Mouse (Mus musculus) adrenal gland, adult 2 months (tissue): Measurements from ENCODE around the gene Prpf3. TPM values are rescaled to one million over a fixed set of nuclear protein-coding genes. Genes with fewer than 3 reads are reported as not detected.
"Not testable (repeated sequence)": the region's sequence is repeated elsewhere in the genome, so short reads cannot be mapped to it uniquely, and the experiment has no call there.

Experiments
- DNase-seq: peaks from one replicate; pipeline ENCODE4 v3.0.0; 2021
- polyA plus RNA-seq: library from polyadenylated mRNA; depleted of rRNA; stranded (reverse); fragments of >200 nt; gene quantifications from 2 replicates; pipeline ENCODE4 v1.2.3, GENCODE M21; 2012; rRNA removed
- total RNA-seq, 2 experiments: library from RNA; stranded (reverse); gene quantifications; 2 replicates each; pipeline ENCODE4 v1.2.3; 2021

Prpf3 gene
- total and polyA plus RNA-seq, 3 experiments, result 5.6 to 35.1 (median 30.0) TPM

GRCm38 (mm10) chr3:95820046-95821010 is 35.4 kb downstream of the Prpf3 start:
- DNase-seq, result no peak

GRCm38 (mm10) chr3:95819351-95819985 is 36.2 kb downstream of the Prpf3 start:
- DNase-seq, result peak; percentile 99

- DNase-seq, result peak; percentile 89
These were observed 37.0 kb downstream of the Prpf3 start, which contains the start of gene Rprd2 for GRCm38 (mm10) chr3:95818571-95819288. Rprd2 (minus strand) TSS chr3:95818863.

- DNase-seq, result peak; percentile 74
These were observed 37.6 kb downstream of the Prpf3 start for GRCm38 (mm10) chr3:95818026-95818511.

GRCm38 (mm10) chr3:95816681-95817080 is 39.0 kb downstream of the Prpf3 start:
- no peak for DNase-seq

GRCm38 (mm10) chr3:95808384-95808783 is 47.3 kb downstream of the Prpf3 start:
- no peak for DNase-seq

GRCm38 (mm10) chr3:95807630-95808029 is 48.1 kb downstream of the Prpf3 start:
- DNase-seq, result not testable (repeated sequence)

- no peak for DNase-seq
These were observed 49.0 kb downstream of the Prpf3 start for GRCm38 (mm10) chr3:95806677-95807076.

- no peak for DNase-seq
These were observed 51.8 kb downstream of the Prpf3 start for GRCm38 (mm10) chr3:95803851-95804250.

- no peak for DNase-seq
These were observed 56.9 kb downstream of the Prpf3 start for GRCm38 (mm10) chr3:95798756-95799155.

GRCm38 (mm10) chr3:95794299-95794698 is 61.4 kb downstream of the Prpf3 start:
- no peak for DNase-seq

- DNase-seq, result no peak
These were observed 62.0 kb downstream of the Prpf3 start for GRCm38 (mm10) chr3:95793662-95794061.

GRCm38 (mm10) chr3:95785501-95785900 is 70.2 kb downstream of the Prpf3 start:
- no peak for DNase-seq

Other genes starting within 250 kb of the Prpf3 start
- 100 to 1,000 TPM in 1 of 2 experiments, 10 to 100 TPM in 1; 82.5 to 104 TPM for gene Ensa, start 230.9 kb downstream of the Prpf3 start, total RNA-seq
- 7.2 and 9.0 TPM in 2 replicates for gene Ensa, start 230.9 kb downstream of the Prpf3 start, polyA plus RNA-seq
- gene Mcl1, start 197.1 kb downstream of the Prpf3 start, total RNA-seq, result 100 to 1,000 TPM; 152 to 159 TPM
- 272 and 291 TPM in 2 replicates for gene Mcl1, start 197.1 kb downstream of the Prpf3 start, polyA plus RNA-seq
- gene Adamtsl4, start 168.0 kb downstream of the Prpf3 start, total RNA-seq, result 1 to 10 TPM; 6.0 to 8.8 TPM
- 11.0 and 17.4 TPM in 2 replicates for gene Adamtsl4, start 168.0 kb downstream of the Prpf3 start, polyA plus RNA-seq
- 100 to 1,000 TPM; 716 to 736 TPM for gene Ecm1, start 116.3 kb downstream of the Prpf3 start, total RNA-seq
- 917 and 1,104 TPM in 2 replicates for gene Ecm1, start 116.3 kb downstream of the Prpf3 start, polyA plus RNA-seq
- gene Tars2, start 95.7 kb downstream of the Prpf3 start, total RNA-seq, result 10 to 100 TPM; 49.6 to 50.3 TPM
- gene Tars2, start 95.7 kb downstream of the Prpf3 start, polyA plus RNA-seq, result 39.6 and 50.2 TPM in 2 replicates
- gene Rprd2, start 37.0 kb downstream of the Prpf3 start, total RNA-seq, result 10 to 100 TPM; 46.4 to 59.6 TPM
- 6.3 and 8.1 TPM in 2 replicates for gene Rprd2, start 37.0 kb downstream of the Prpf3 start, polyA plus RNA-seq
- 100 to 1,000 TPM; 309 to 364 TPM for gene Mrps21, start 15.6 kb upstream of the Prpf3 start, total RNA-seq
- 12.3 and 13.0 TPM in 2 replicates for gene Mrps21, start 15.6 kb upstream of the Prpf3 start, polyA plus RNA-seq
- 1 to 10 TPM; 1.6 to 1.9 TPM for gene Ciart, start 26.4 kb upstream of the Prpf3 start, total RNA-seq
- 2.4 and 4.0 TPM in 2 replicates for gene Ciart, start 26.4 kb upstream of the Prpf3 start, polyA plus RNA-seq
- 10 to 100 TPM; 13.0 to 15.2 TPM for gene BC028528, start 36.1 kb upstream of the Prpf3 start, total RNA-seq
- gene BC028528, start 36.1 kb upstream of the Prpf3 start, polyA plus RNA-seq, result 1.8 TPM in 2 replicates
- 100 to 1,000 TPM in 1 of 2 experiments, 10 to 100 TPM in 1; 76.0 to 135 TPM for gene Aph1a, start 38.1 kb upstream of the Prpf3 start, total RNA-seq
- 789 and 930 TPM in 2 replicates for gene Aph1a, start 38.1 kb upstream of the Prpf3 start, polyA plus RNA-seq
- gene Car14, start 48.8 kb upstream of the Prpf3 start, total RNA-seq, result 1 to 10 TPM; 1.7 to 7.3 TPM
- 1.0 and 1.2 TPM in 2 replicates for gene Car14, start 48.8 kb upstream of the Prpf3 start, polyA plus RNA-seq
- gene Anp32e, start 73.4 kb upstream of the Prpf3 start, total RNA-seq, result 10 to 100 TPM; 81.0 to 98.6 TPM
- 5.8 and 7.4 TPM in 2 replicates for gene Anp32e, start 73.4 kb upstream of the Prpf3 start, polyA plus RNA-seq
- 10 to 100 TPM; 12.9 to 24.7 TPM for gene Plekho1, start 140.1 kb upstream of the Prpf3 start, total RNA-seq
- 13.8 and 14.0 TPM in 2 replicates for gene Plekho1, start 140.1 kb upstream of the Prpf3 start, polyA plus RNA-seq
- gene Vps45, start 202.6 kb upstream of the Prpf3 start, total RNA-seq, result 10 to 100 TPM; 38.3 to 39.4 TPM
- 2.6 and 3.0 TPM in 2 replicates for gene Vps45, start 202.6 kb upstream of the Prpf3 start, polyA plus RNA-seq
- 10 to 100 TPM; 25.0 to 38.2 TPM for gene Otud7b, start 248.6 kb upstream of the Prpf3 start, total RNA-seq
- 16.3 and 19.7 TPM in 2 replicates for gene Otud7b, start 248.6 kb upstream of the Prpf3 start, polyA plus RNA-seq